Mouse (Mus musculus) liver, postnatal 0 days (tissue): ENCODE results near the gene A930018P22Rik.

Experiments used
- CTCF ChIP-seq: sonication (generic); IDR thresholded peaks from 2 replicates; pipeline ENCODE4 v1.5.1; 2016; ENCODE audit warnings: antibody characterized with exemption, low read depth
- EP300 ChIP-seq: IDR thresholded peaks from 2 replicates; pipeline ENCODE4 v1.6.1; 2016; ENCODE audit warnings: antibody characterized with exemption, low read depth, mild to moderate bottlenecking

DNA sequence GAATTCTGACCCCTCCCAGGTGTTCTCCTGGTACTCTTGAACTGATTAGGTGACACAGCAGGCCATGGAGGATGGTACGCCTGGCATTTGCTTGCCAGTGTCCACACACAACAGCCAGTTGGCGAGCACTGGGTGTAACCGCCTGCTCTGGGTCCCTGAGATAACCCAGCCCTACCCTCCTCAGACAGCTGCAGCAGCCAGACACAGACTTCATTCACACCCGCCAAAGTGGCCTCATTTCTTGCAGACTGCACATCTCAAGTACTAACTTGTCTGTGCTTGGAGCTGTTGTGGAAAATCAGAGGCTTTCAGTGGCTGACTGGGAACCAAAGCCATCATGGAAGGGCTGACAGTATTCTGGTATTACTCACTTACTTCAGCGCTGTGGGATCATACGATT, 7.6 kb downstream of the A930018P22Rik start:
- TF ChIP-seq EP300 (peak; percentile 97), CTCF (no peak)
